Comparison of ENCODE assay signal across 8 mouse cellular contexts in the genomic region with DNA sequence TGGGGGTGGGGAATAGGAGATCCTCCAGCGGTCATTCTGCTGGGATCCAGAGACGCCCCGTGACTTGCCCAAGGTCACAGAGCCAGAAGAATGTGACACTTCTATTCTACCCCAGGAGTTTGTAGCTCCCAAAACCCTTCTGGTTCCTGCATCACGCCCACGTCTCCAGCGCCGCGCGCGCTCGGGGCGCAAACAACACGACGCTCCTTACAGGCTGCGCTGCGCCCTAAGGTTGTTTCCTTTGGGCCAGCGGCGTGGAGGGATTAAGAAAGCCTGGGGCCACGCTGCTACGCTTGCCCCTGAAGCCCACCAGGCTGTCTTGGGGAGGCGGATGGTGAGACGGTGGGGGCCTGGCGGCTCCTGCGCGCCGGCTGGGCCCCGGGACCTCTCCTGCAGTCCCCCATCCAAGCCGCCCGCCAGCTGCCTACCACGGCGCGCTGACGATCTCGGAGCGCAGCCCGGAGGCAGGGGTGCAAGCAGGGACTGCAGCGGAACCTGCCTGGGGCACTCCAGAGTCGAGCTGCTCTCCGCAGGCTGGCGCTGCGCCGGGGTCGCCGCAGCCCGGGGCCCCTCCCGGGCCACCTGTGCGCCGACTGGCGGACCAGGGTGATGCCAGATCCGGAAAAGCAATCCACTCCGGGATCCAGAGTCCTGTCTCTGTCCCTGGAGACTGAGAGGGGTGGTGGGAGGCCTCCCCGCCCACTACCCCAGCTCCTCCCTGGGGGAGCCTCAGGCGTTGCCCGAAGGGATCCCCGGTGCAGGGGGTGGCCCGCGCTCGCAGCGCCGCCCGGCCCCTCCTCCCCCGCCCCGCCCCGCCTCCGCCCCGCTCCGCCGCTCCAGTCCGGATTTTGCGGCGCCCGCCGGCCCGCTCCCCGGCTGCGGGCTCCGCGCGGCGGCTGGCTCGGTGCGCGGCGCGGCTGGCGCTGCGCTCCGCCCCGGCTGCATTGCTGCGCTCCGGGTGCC. TPM values are rescaled to one million over a fixed set of nuclear protein-coding genes. Genes with fewer than 3 reads are reported as not detected.
DNase-seq lines count a peak whose midpoint lies in the region; ATAC-seq and TF ChIP-seq lines count a peak whose summit lies in the region.

A gene (plus strand): TSS at position 881 of the 963 bp plus-strand sequence.

- no peaks in the 10 kb centered on the region for H3K9me3 ChIP-seq in intestine, embryonic 16.5 days (ENCODE audit: control insufficient read depth, low read length)

- no peak for DNase-seq in testis, postnatal 10 days (ENCODE audit: low spot score)
- DNase-seq in gastrocnemius, postnatal 10 days, result peak; percentile 64
- no peak for DNase-seq in liver, adult 2 months (ENCODE audit: extremely low read depth, low read depth, low spot score)
- peak; percentile 61 for DNase-seq in yolk sac, embryonic 10.5 days (ENCODE audit: low spot score)

- H3K4me3 ChIP-seq in testis, adult 2 months (ENCODE audit: control insufficient read depth, low read depth, low read length), result peak within 1 kb of the TSS; percentile 48
- H3K4me3 ChIP-seq in cortical plate, adult 2 months (ENCODE audit: insufficient read depth, low read length), result peak within 1 kb of the TSS; percentile 63
- peak within 1 kb of the TSS; percentile 65 for H3K4me3 ChIP-seq in intestine, embryonic 16.5 days (ENCODE audit: low read length)
- peak within 1 kb of the TSS; percentile 80 for H3K4me3 ChIP-seq in liver, adult 2 months (ENCODE audit: insufficient read depth, low read depth, low read length)
- H3K4me3 ChIP-seq in olfactory bulb, adult 2 months (ENCODE audit: insufficient read depth, low read depth, low read length), result peak within 1 kb of the TSS; percentile 84

- H3K36me3 ChIP-seq in testis, adult 2 months (ENCODE audit: control insufficient read depth, insufficient read depth, low read length), result no peaks in the 10 kb centered on the region
- H3K36me3 ChIP-seq in intestine, embryonic 16.5 days (ENCODE audit: control insufficient read depth, insufficient read depth, low read length), result no peaks in the 10 kb centered on the region
- H3K36me3 ChIP-seq in liver, adult 2 months (ENCODE audit: control insufficient read depth, insufficient read depth, low read length), result no peaks in the 10 kb centered on the region

- peak within 1 kb of the TSS; percentile 65 for H3K9ac ChIP-seq in intestine, embryonic 16.5 days (ENCODE audit: low read depth, low read length)
- peak within 1 kb of the TSS; percentile 85 for H3K9ac ChIP-seq in liver, adult 2 months (ENCODE audit: low read depth, low read length)

- under 1% methylated on average over 50 of the region's 91 CpGs for WGBS in intestine, embryonic 16.5 days
- WGBS in liver, adult 2 months, result 4% methylated on average over 83 of the region's 91 CpGs
- WGBS in olfactory bulb, adult 2 months, result 10% methylated on average over 90 of the region's 91 CpGs

- no peaks in the 10 kb centered on the region for H3K27me3 ChIP-seq in testis, adult 2 months (ENCODE audit: control insufficient read depth, insufficient read depth, low read length)
- peaks cover 64% of the 10 kb centered on the region for H3K27me3 ChIP-seq in intestine, embryonic 16.5 days (replicated peaks; ENCODE audit: control insufficient read depth, insufficient read depth, low read length)
- peaks cover 8% of the 10 kb centered on the region for H3K27me3 ChIP-seq in liver, adult 2 months (ENCODE audit: control insufficient read depth, insufficient read depth, low read length)

- ATAC-seq in intestine, embryonic 16.5 days, result peak; percentile 80

- no peak for TF ChIP-seq POLR2A in testis, adult 2 months (IDR thresholded peaks at IDR 0.05; ENCODE audit: control insufficient read depth, low read depth, low read length)
- no peak for TF ChIP-seq POLR2A in cortical plate, adult 2 months (IDR thresholded peaks at IDR 0.05; ENCODE audit: extremely low read depth, insufficient read depth, low read length)
- TF ChIP-seq POLR2A in liver, adult 2 months (IDR thresholded peaks at IDR 0.05; ENCODE audit: extremely low read depth, insufficient read depth, low read length), result no peak
- peak; percentile 6; the same call in 1 of the 2 replicates for TF ChIP-seq POLR2A in olfactory bulb, adult 2 months (IDR thresholded peaks at IDR 0.05; ENCODE audit: insufficient read depth, low read depth, low read length)

- no peaks in the 10 kb centered on the region for H3K79me2 ChIP-seq in liver, adult 2 months (ENCODE audit: control insufficient read depth, insufficient read depth, low read length)

- peaks cover 7% of the 10 kb centered on the region for H3K4me1 ChIP-seq in testis, adult 2 months (ENCODE audit: control insufficient read depth, insufficient read depth, low read length)
- peaks cover 3% of the 10 kb centered on the region for H3K4me1 ChIP-seq in cortical plate, adult 2 months (ENCODE audit: control insufficient read depth, insufficient read depth, low read length)
- H3K4me1 ChIP-seq in intestine, embryonic 16.5 days (ENCODE audit: control insufficient read depth, insufficient read depth, low read length), result peaks cover 5% of the 10 kb centered on the region; the same call in 1 of the 2 replicates
- no peaks in the 10 kb centered on the region for H3K4me1 ChIP-seq in liver, adult 2 months (ENCODE audit: control insufficient read depth, insufficient read depth, low read length)
- H3K4me1 ChIP-seq in olfactory bulb, adult 2 months (ENCODE audit: control insufficient read depth, insufficient read depth, low read length), result peaks cover 50% of the 10 kb centered on the region

- H3K27ac ChIP-seq in testis, adult 2 months (ENCODE audit: control insufficient read depth, insufficient read depth, low read depth, low read length), result no peak within 1 kb of the TSS
- peak within 1 kb of the TSS; percentile 98 for H3K27ac ChIP-seq in cortical plate, adult 2 months (ENCODE audit: insufficient read depth, low read length)
- H3K27ac ChIP-seq in intestine, embryonic 16.5 days (ENCODE audit: low read length), result no peak within 1 kb of the TSS
- H3K27ac ChIP-seq in liver, adult 2 months (replicated peaks; ENCODE audit: insufficient read depth, low read depth, low read length), result peak within 1 kb of the TSS; percentile 67; the same call in 1 of the 2 replicates
- peak within 1 kb of the TSS; percentile 82 for H3K27ac ChIP-seq in olfactory bulb, adult 2 months (ENCODE audit: insufficient read depth, low read depth, low read length)

- H3K4me2 ChIP-seq in intestine, embryonic 16.5 days (ENCODE audit: low read depth, low read length), result peak within 1 kb of the TSS; percentile 97

- no peak for TF ChIP-seq CTCF in testis, adult 2 months (IDR thresholded peaks at IDR 0.05; ENCODE audit: control insufficient read depth, insufficient read depth, insufficient replicate concordance, low read depth, low read length)
- no peak for TF ChIP-seq CTCF in cortical plate, adult 2 months (IDR thresholded peaks at IDR 0.05; ENCODE audit: extremely low read depth, insufficient read depth, low read length)
- no peak for TF ChIP-seq CTCF in liver, adult 2 months (IDR thresholded peaks at IDR 0.05; ENCODE audit: low read depth, low read length)
- no peak for TF ChIP-seq CTCF in olfactory bulb, adult 2 months (IDR thresholded peaks at IDR 0.05; ENCODE audit: insufficient read depth, low read depth, low read length)

RNA-seq across cellular contexts. Expression of the gene that starts here (rescaled TPM):
- polyA plus RNA-seq in testis, adult 2 months (2012; rRNA removed), result 1.0 TPM in 2 replicates
- 62.2 and 66.0 TPM in 2 replicates for polyA plus RNA-seq in cortical plate, adult 2 months (2012; rRNA removed)
- 1 to 10 TPM; 3.7 to 4.8 TPM for total RNA-seq in gastrocnemius, postnatal 10 days (2021)
- 1.4 and 2.4 TPM in 2 replicates for polyA plus RNA-seq in intestine, embryonic 16.5 days (2015; fragmentation: Nextera tagmentation; extraction: Ambion mirVana)
- total RNA-seq in liver, adult 2 months (2014; rRNA removed), result 0.46 and 0.81 TPM in 2 replicates
- 0.57 and 1.6 TPM in 2 replicates for polyA plus RNA-seq in liver, adult 2 months (2012; rRNA removed)
- polyA plus RNA-seq in olfactory bulb, adult 2 months (2012; ENCODE audit: insufficient read depth, insufficient read length, low replicate concordance, missing spikeins), result not detected in 2 replicates

Comparison
In these comparisons a context has a peak if more than half of its experiments do, and no peak if none do; other contexts are left out.
1. RNA of the gene that starts here (polyA plus RNA-seq): 62.2 to 66.0 TPM in cortical plate, adult 2 months; 0.57 to 1.6 TPM in liver, adult 2 months, 1.4 to 2.4 TPM in intestine, embryonic 16.5 days, 1.0 TPM in testis, adult 2 months and not detected in olfactory bulb, adult 2 months; every median in the first group is over 10 times any median in the second.
2. H3K27ac ChIP-seq: peak in cortical plate, adult 2 months (single experiment), liver, adult 2 months (single experiment) and olfactory bulb, adult 2 months (single experiment); none in testis, adult 2 months (single experiment) and intestine, embryonic 16.5 days (single experiment).
3. DNase-seq: peak in gastrocnemius, postnatal 10 days (single experiment) and yolk sac, embryonic 10.5 days (single experiment); none in testis, postnatal 10 days (single experiment) and liver, adult 2 months (single experiment).
4. Peak in every context shown above with its lines, with median percentiles within 50 percentile points of each other: H3K4me3 ChIP-seq.